Mouse (Mus musculus): ENCODE data around the gene Ap1g2. TPM values are rescaled to one million over a fixed set of nuclear protein-coding genes. Genes with fewer than 3 reads are reported as not detected.

Ap1g2 gene
- polyA plus RNA-seq, 1 experiment from 2014 or later = 23.3 TPM

DNA sequence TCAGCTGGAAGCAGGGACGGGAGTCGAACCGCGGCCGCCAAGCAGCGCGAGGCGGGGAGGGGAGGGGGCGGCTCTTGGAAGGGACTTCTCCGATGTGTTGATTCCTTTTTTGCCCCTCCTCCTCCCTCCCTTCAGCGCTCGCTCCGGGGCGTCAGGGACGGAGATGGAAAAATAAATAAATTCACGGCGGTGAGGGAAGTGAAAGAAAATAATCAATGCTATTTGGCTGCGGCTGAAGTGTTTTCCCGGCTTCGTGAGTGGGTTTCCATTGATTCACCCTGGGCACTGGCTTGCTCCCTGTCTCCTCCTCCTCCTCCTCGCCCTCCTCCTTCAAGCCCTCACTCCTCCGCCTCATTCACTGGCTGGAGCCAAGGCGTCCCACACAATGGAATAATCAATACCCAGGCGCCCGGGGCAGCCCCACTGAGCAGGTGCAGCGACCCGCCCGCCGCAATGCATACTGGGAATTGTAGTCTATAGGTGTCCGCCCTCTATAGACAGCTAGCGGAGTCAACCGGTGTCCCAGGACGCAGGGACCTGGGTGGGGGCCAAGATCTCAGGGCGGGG is 14.3 kb downstream of the Ap1g2 start, which contains the start of gene Zfhx2:
TSS of gene Zfhx2 (minus strand) at position 314 of the 567 bp plus-strand sequence.
- WGBS = under 1% methylated on average over 34 of the region's 34 CpGs
- Histone ChIP-seq H3K27me3 (ENCODE audit: insufficient read depth, low read length) (no peaks in the 10 kb centered on the region), H3K36me3 (ENCODE audit: insufficient read depth, low read length) (no peaks in the 10 kb centered on the region), H3K4me2 (replicated peaks; ENCODE audit: low read depth, low read length) (peak within 1 kb of the TSS; percentile 75), H3K4me1 (ENCODE audit: insufficient read depth, low read length) (peaks cover 25% of the 10 kb centered on the region), H3K4me3 (ENCODE audit: low read length) (peak within 1 kb of the TSS; percentile 63), H3K27ac (ENCODE audit: low read length) (peak within 1 kb of the TSS; percentile 79), H3K9me3 (ENCODE audit: low read length) (no peaks in the 10 kb centered on the region), H3K9ac (replicated peaks; ENCODE audit: low read length) (peak within 1 kb of the TSS; percentile 72)
- ATAC-seq (ENCODE audit: low FRiP score, low TSS enrichment) = peak; percentile 89

DNA sequence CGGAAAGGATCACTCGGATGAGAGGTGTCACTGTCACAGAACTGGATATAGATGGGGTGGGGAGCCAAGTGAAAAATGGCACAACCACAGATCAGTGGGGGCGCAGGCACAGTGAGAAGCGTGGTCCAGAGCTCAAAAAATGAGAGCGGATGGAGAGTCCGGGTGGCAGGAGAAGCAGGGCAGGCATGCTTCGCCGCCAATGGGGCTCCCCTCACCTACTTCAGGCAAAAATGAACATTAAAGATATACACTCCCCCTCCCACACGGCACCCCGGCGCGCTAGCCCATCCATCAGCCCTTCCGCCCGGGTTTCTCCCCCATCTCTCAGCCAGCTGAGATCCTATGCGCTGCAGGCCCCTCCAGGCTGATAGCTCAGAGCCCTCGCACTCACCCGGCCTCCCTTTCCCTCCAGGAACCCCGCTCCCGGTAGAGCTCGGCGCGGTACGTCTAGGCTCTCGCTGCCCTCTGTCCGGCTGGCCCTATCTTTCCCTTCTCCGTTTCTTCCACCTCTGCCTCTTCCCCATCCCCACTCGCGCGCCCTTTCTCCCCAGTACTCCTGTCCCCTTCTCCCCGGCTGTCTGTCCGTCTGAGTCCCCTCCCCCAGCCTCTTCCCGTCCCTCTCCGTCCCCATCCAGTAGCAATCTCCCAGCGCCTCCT is 15.1 kb downstream of the Ap1g2 start:
- ATAC-seq (ENCODE audit: low FRiP score, low TSS enrichment) = no peak
- Histone ChIP-seq H3K27ac (ENCODE audit: low read length) (peak overlapping the region; percentile 79), H3K4me3 (ENCODE audit: low read length) (peak overlapping the region; percentile 63), H3K9ac (replicated peaks; ENCODE audit: low read length) (peak overlapping the region; percentile 72), H3K27me3 (ENCODE audit: insufficient read depth, low read length) (no peaks in the 10 kb centered on the region), H3K4me1 (ENCODE audit: insufficient read depth, low read length) (peaks cover 18% of the 10 kb centered on the region), H3K9me3 (ENCODE audit: low read length) (no peaks in the 10 kb centered on the region), H3K4me2 (replicated peaks; ENCODE audit: low read depth, low read length) (peak overlapping the region; percentile 75), H3K36me3 (ENCODE audit: insufficient read depth, low read length) (no peaks in the 10 kb centered on the region)
- WGBS = 3% methylated on average over 34 of the region's 34 CpGs

DNA sequence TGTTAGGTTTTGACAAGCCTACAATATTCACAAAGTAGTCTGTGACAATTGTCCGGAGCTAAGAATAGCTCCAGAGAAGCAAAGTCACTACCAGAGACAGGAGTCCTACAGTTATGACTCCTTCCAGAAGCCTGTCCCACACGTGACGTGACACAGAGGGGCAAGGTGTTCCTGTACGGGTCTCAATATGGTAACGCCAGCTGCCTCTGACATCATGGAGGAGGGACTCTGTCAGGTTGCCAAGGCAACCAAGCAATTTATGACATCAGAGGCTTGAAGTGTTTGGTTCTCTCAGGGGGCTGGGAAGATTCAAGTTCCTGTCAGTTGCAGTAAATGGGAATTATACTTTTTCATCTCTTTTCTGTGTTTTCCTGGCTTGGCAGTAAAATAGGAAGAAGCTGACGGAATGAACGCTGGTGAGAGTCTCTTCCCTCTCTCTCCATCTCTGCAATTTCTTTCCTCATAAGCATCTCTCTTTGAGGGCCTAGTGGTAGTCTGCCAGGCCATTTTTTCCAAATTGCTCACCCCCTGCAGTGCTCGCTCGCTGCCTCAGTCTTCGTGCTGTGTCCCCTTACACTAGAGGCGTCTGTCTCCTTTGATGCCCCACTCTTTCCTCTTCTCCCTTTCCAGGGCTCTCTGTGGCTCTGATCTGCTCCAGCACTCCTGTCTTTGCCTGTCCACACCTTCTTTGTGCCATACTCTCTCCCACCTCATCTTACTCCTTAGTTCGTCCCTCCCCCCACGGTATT is 17.0 kb downstream of the Ap1g2 start:
- Histone ChIP-seq H3K9me3 (ENCODE audit: low read length) (no peaks in the 10 kb centered on the region), H3K4me2 (replicated peaks; ENCODE audit: low read depth, low read length) (no peak overlapping the region), H3K9ac (replicated peaks; ENCODE audit: low read length) (no peak overlapping the region), H3K27ac (ENCODE audit: low read length) (peak overlapping the region; percentile 46; the same call in 1 of the 2 replicates), H3K4me3 (ENCODE audit: low read length) (no peak overlapping the region), H3K36me3 (ENCODE audit: insufficient read depth, low read length) (no peaks in the 10 kb centered on the region), H3K4me1 (ENCODE audit: insufficient read depth, low read length) (peaks cover 17% of the 10 kb centered on the region), H3K27me3 (ENCODE audit: insufficient read depth, low read length) (no peaks in the 10 kb centered on the region)
- no peak for ATAC-seq (ENCODE audit: low FRiP score, low TSS enrichment)
- 56% methylated on average over 13 of the region's 13 CpGs for WGBS

DNA sequence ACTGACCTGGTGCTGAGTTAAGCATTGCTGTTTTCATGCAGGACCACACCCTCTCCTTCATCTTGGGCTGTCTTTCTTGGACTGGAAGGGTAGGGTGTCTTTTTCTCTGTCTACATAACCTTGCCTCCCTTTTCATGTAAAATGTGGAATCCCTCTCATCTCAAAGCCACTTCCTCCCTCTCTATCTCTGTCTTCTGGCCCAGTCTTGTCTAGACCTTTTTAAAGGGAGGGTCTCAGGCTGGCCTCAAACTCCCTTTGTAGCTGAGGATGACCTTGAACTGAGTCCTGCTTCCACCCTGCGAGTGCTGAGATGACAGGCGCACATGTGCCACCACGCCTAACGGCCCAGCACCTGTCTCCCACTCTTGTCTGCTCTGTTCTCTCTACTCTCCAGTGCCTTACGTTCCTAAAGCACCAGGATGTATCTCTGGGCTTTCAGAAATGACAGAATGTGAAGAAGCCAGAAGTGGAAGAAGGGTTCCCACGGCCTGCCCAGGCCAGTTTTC is 20.3 kb downstream of the Ap1g2 start:
- WGBS = 83% methylated on average over 6 of the region's 6 CpGs
- Histone ChIP-seq H3K4me2 (replicated peaks; ENCODE audit: low read depth, low read length) (no peak overlapping the region), H3K36me3 (ENCODE audit: insufficient read depth, low read length) (no peaks in the 10 kb centered on the region), H3K9ac (replicated peaks; ENCODE audit: low read length) (no peak overlapping the region), H3K9me3 (ENCODE audit: low read length) (no peaks in the 10 kb centered on the region), H3K27me3 (ENCODE audit: insufficient read depth, low read length) (no peaks in the 10 kb centered on the region), H3K4me3 (ENCODE audit: low read length) (no peak overlapping the region), H3K27ac (ENCODE audit: low read length) (no peak overlapping the region), H3K4me1 (ENCODE audit: insufficient read depth, low read length) (peaks cover 13% of the 10 kb centered on the region)
- ATAC-seq (ENCODE audit: low FRiP score, low TSS enrichment) = no peak

DNA sequence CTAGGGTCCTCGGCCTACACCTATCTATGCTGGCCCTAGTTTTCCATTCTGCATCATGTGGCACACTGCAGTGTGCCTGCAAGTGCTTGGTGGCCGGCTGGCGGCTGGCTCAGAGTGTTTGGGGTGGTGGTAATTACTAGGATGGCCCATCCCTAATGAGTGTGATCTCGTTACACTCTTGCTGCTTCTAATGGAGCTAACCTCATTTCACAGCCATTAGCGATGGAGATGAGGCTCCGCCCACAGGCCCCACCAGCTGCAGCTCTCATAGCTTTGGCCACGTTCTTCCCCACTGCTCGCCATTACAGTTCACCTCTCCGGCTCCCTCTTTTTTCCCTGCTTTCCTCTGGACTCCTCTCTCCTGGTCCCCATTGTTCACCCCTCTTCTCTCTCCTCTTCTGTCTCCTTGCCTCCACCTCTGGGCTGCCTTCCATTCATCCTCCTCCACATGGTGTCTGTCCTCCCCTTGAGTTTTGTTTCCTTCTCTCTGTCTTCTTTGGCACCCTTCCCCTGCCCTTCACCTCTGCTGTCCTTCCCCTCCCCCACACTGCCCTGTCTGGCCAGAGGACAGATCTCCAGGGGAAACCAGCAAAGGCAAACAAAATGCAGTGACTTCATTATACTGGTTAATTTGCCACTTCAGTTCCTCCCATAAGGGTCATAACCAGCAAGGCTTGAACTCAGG is 20.9 kb downstream of the Ap1g2 start:
- WGBS = 40% methylated on average over 9 of the region's 9 CpGs
- no peaks in the 10 kb centered on the region for H3K27me3 ChIP-seq (ENCODE audit: insufficient read depth, low read length)
- H3K4me3 ChIP-seq (ENCODE audit: low read length) = no peak overlapping the region
- H3K4me2 ChIP-seq (replicated peaks; ENCODE audit: low read depth, low read length) = no peak overlapping the region
- H3K4me1 ChIP-seq (ENCODE audit: insufficient read depth, low read length) = peaks cover 9% of the 10 kb centered on the region; the same call in 1 of the 2 replicates
- H3K27ac ChIP-seq (ENCODE audit: low read length) = no peak overlapping the region
- ATAC-seq (ENCODE audit: low FRiP score, low TSS enrichment) = peak; percentile 17; the same call in 1 of the 2 replicates
- no peaks in the 10 kb centered on the region for H3K9me3 ChIP-seq (ENCODE audit: low read length)
- H3K9ac ChIP-seq (replicated peaks; ENCODE audit: low read length) = no peak overlapping the region
- no peaks in the 10 kb centered on the region for H3K36me3 ChIP-seq (ENCODE audit: insufficient read depth, low read length)

DNA sequence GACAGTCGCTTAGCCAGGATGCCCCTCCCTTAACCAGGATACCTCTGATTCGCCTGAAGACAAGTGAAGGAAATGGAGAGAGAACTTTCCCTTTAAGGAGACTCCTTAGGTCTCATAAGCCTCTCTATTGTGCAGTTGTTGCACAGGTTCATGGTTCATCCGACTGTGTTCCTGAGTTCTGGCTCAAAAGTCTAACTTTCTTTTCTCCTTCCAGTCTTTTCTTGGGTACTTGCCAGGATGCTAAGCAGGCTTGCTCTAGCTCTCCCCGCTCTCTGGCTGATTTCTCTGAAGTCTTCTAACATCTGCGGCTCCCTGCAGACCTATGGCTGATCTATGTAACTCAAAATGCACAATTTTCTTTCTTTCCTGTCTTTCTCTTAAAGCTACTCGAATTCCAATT is 22.9 kb downstream of the Ap1g2 start:
- 73% methylated on average over 6 of the region's 6 CpGs for WGBS
- Histone ChIP-seq H3K27ac (ENCODE audit: low read length) (no peak overlapping the region), H3K9me3 (ENCODE audit: low read length) (no peaks in the 10 kb centered on the region), H3K4me1 (ENCODE audit: insufficient read depth, low read length) (peaks cover 24% of the 10 kb centered on the region), H3K27me3 (ENCODE audit: insufficient read depth, low read length) (no peaks in the 10 kb centered on the region), H3K4me3 (ENCODE audit: low read length) (no peak overlapping the region), H3K4me2 (replicated peaks; ENCODE audit: low read depth, low read length) (no peak overlapping the region), H3K9ac (replicated peaks; ENCODE audit: low read length) (no peak overlapping the region), H3K36me3 (ENCODE audit: insufficient read depth, low read length) (no peaks in the 10 kb centered on the region)
- ATAC-seq (ENCODE audit: low FRiP score, low TSS enrichment) = no peak

DNA sequence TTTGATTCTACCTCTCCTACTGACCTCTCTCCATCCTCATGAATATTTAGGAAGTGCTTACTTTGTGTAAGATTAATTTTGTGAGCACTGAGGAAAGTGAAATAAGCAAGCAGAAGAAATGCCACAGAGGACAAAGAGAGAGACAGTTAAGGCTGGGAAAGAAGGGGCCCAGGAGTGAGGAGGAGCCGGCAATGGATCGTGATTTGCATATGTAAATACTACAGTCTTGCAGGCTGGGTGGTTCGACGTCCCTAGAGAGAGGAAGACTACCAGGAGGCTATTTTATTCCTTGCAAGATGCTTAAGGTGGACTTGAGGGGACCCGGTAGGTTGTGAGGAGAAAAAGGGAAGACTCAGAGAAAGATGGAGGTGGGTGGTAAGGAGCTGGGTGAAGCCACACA is 25.3 kb downstream of the Ap1g2 start:
- Histone ChIP-seq H3K9me3 (ENCODE audit: low read length) (no peaks in the 10 kb centered on the region), H3K4me3 (ENCODE audit: low read length) (no peak overlapping the region), H3K4me2 (replicated peaks; ENCODE audit: low read depth, low read length) (no peak overlapping the region), H3K27ac (ENCODE audit: low read length) (no peak overlapping the region), H3K9ac (replicated peaks; ENCODE audit: low read length) (no peak overlapping the region), H3K27me3 (ENCODE audit: insufficient read depth, low read length) (no peaks in the 10 kb centered on the region), H3K36me3 (ENCODE audit: insufficient read depth, low read length) (no peaks in the 10 kb centered on the region), H3K4me1 (ENCODE audit: insufficient read depth, low read length) (peaks cover 32% of the 10 kb centered on the region)
- WGBS = 26% methylated on average over 5 of the region's 5 CpGs
- ATAC-seq (ENCODE audit: low FRiP score, low TSS enrichment) = no peak

DNA sequence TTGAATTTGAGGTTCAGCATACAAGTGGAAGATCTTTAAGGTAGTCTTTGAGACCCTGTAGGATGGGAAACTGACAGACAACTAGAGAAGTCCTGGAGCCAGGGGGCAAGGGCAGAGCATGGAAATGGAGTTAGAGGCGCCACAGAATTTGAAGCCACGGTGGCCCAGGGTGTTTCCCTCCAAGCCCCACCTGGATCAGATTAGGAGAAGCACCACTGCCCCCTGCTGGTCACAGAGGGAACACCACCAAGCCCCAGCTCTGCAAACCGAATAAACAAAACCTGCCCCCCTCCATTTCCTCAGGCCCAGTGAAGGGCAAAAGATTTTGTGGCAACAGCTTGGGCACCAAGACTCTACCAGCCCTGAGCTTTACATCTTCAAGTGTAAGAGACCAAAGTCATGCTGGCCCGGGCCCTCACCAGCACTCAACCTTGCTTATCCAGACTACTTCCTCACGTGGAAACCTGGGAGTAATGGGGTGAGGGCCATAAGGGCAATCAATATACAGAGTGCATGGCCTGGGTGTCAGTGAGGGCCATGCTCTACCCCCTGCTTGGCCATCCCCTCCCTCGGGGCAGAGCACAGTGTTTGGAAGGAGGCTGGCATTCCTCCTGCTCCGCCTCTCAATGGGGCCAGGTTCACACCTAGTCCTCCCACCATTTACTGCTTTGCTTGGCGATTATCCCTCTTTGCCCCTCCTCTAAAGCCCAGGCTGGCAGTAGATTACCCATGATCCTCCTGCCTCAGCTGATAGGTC is 27.0 kb downstream of the Ap1g2 start:
- Histone ChIP-seq H3K27ac (ENCODE audit: low read length) (peak overlapping the region; percentile 60; the same call in 1 of the 2 replicates), H3K27me3 (ENCODE audit: insufficient read depth, low read length) (no peaks in the 10 kb centered on the region), H3K9ac (replicated peaks; ENCODE audit: low read length) (peak overlapping the region; percentile 37; the same call in 1 of the 2 replicates), H3K9me3 (ENCODE audit: low read length) (no peaks in the 10 kb centered on the region), H3K36me3 (ENCODE audit: insufficient read depth, low read length) (no peaks in the 10 kb centered on the region), H3K4me1 (ENCODE audit: insufficient read depth, low read length) (peaks cover 23% of the 10 kb centered on the region), H3K4me2 (replicated peaks; ENCODE audit: low read depth, low read length) (peak overlapping the region; percentile 44), H3K4me3 (ENCODE audit: low read length) (no peak overlapping the region)
- WGBS = 20% methylated on average over 8 of the region's 8 CpGs
- ATAC-seq (ENCODE audit: low FRiP score, low TSS enrichment) = peak; percentile 52

Data from kidney, embryonic 16.5 days (tissue).